Mouse (Mus musculus) cerebellum, postnatal 4 days (tissue): ENCODE results near the gene 1190002N15Rik.

Experiments used
- DNase-seq, 2 experiments: peaks; one replicate each; pipeline ENCODE4 v3.0.0; 2022; ENCODE audit warnings: low spot score in 2 of 2, mixed read lengths in 1 of 2

1190002N15Rik gene

GRCm38 (mm10) chr9:94529987-94530386, 7.9 kb downstream of the 1190002N15Rik start:
- no peak for DNase-seq

- DNase-seq = no peak
These were observed 8.6 kb downstream of the 1190002N15Rik start for GRCm38 (mm10) chr9:94529146-94529746.

- DNase-seq = peak in 1 of 2 experiments; percentile 26
These were observed 11.4 kb downstream of the 1190002N15Rik start for GRCm38 (mm10) chr9:94526473-94526872.

- no peak for DNase-seq
These were observed 25.6 kb downstream of the 1190002N15Rik start for GRCm38 (mm10) chr9:94512246-94512645.

GRCm38 (mm10) chr9:94511139-94511538, 26.7 kb downstream of the 1190002N15Rik start:
- no peak for DNase-seq

- DNase-seq = no peak
These were observed 30.9 kb downstream of the 1190002N15Rik start for GRCm38 (mm10) chr9:94506980-94507379.

GRCm38 (mm10) chr9:94491467-94491866, 46.4 kb downstream of the 1190002N15Rik start:
- DNase-seq = no peak

GRCm38 (mm10) chr9:94487976-94488375, 49.9 kb downstream of the 1190002N15Rik start:
- DNase-seq = no peak

GRCm38 (mm10) chr9:94483291-94483879, 54.5 kb downstream of the 1190002N15Rik start:
- DNase-seq = peak in 1 of 2 experiments; percentile 7

- peak; percentile 44 to 72 for DNase-seq
These were observed 55.5 kb downstream of the 1190002N15Rik start for GRCm38 (mm10) chr9:94482215-94482975.

GRCm38 (mm10) chr9:94481057-94481456, 56.8 kb downstream of the 1190002N15Rik start:
- no peak for DNase-seq

GRCm38 (mm10) chr9:94479382-94479781, 58.5 kb downstream of the 1190002N15Rik start:
- DNase-seq = no peak

- DNase-seq = no peak
These were observed 58.9 kb downstream of the 1190002N15Rik start for GRCm38 (mm10) chr9:94478954-94479353.

- no peak for DNase-seq
These were observed 61.9 kb downstream of the 1190002N15Rik start for GRCm38 (mm10) chr9:94475973-94476372.

- no peak for DNase-seq
These were observed 64.0 kb downstream of the 1190002N15Rik start for GRCm38 (mm10) chr9:94473898-94474297.

GRCm38 (mm10) chr9:94472963-94473582, 64.8 kb downstream of the 1190002N15Rik start:
- DNase-seq = no peak

- DNase-seq = no peak
These were observed 66.4 kb downstream of the 1190002N15Rik start for GRCm38 (mm10) chr9:94471485-94471884.
